Mouse (Mus musculus): ENCODE data around the gene Teddm3.

- TF ChIP-seq POLR2A (IDR thresholded peaks at IDR 0.05; ENCODE audit: borderline replicate concordance, insufficient read depth, low read length) (no peak), CTCF (IDR thresholded peaks at IDR 0.05; ENCODE audit: borderline replicate concordance, insufficient read depth, low read depth, low read length) (no peak)
Observed at GRCm38 (mm10) chr16:21168730-21169129, 14.9 kb upstream of the Teddm3 start.
